Mouse (Mus musculus): ENCODE measurements around the gene Irgc1. TPM values are rescaled to one million over a fixed set of nuclear protein-coding genes. Genes with fewer than 3 reads are reported as not detected.
A peak's percentile ranks its signal among the peaks of the same experiment; 100 is the strongest.

The Irgc1 gene
- total and polyA plus RNA-seq, 2 experiments from 2014 or later, result not detected

GRCm38 (mm10) chr7:24391077-24391476 lies 61.0 kb downstream of the Irgc1 start:
- no peaks in the 10 kb centered on the region for H3K27me3 ChIP-seq (ENCODE audit: insufficient read depth, low read length)
- H3K9me3 ChIP-seq (ENCODE audit: low read length), result no peaks in the 10 kb centered on the region
- peak; percentile 74; the same call in 1 of the 2 replicates for ATAC-seq
- TF ChIP-seq CTCF (IDR thresholded peaks at IDR 0.05; ENCODE audit: low read depth), result no peak
- H3K27ac ChIP-seq, result peak overlapping the region; percentile 60; the same call in 1 of the 2 replicates
- peak overlapping the region; percentile 35 for H3K4me2 ChIP-seq (ENCODE audit: low read depth, low read length)
- no peaks in the 10 kb centered on the region for H3K4me1 ChIP-seq (ENCODE audit: insufficient read depth, low read length)
- H3K4me3 ChIP-seq (ENCODE audit: low read length), result no peak overlapping the region
- WGBS, result 27% methylated on average over 5 of the region's 5 CpGs
- peak; percentile 60 for DNase-seq (ENCODE audit: low spot score)
- no peaks in the 10 kb centered on the region for H3K36me3 ChIP-seq (ENCODE audit: insufficient read depth, low read length)
- H3K9ac ChIP-seq (replicated peaks; ENCODE audit: low read length), result no peak overlapping the region

- H3K27me3 ChIP-seq (ENCODE audit: insufficient read depth, low read length), result no peaks in the 10 kb centered on the region
- no peaks in the 10 kb centered on the region for H3K36me3 ChIP-seq (ENCODE audit: insufficient read depth, low read length)
- ATAC-seq (no peak), DNase-seq (ENCODE audit: low spot score) (no peak)
- H3K9me3 ChIP-seq (ENCODE audit: low read length), result no peaks in the 10 kb centered on the region
- no peak overlapping the region for H3K9ac ChIP-seq (replicated peaks; ENCODE audit: low read length)
- H3K4me1 ChIP-seq (ENCODE audit: insufficient read depth, low read length), result no peaks in the 10 kb centered on the region
- no peak for TF ChIP-seq CTCF (IDR thresholded peaks at IDR 0.05; ENCODE audit: low read depth)
- no peak overlapping the region for H3K4me2 ChIP-seq (ENCODE audit: low read depth, low read length)
- WGBS, result 54% methylated on average over 7 of the region's 7 CpGs
- no peak overlapping the region for H3K4me3 ChIP-seq (ENCODE audit: low read length)
- H3K27ac ChIP-seq, result peak overlapping the region; percentile 32; the same call in 1 of the 2 replicates
Measured at GRCm38 (mm10) chr7:24390512-24390911, 61.6 kb downstream of the Irgc1 start.

- no peak for TF ChIP-seq CTCF (IDR thresholded peaks at IDR 0.05; ENCODE audit: low read depth)
- Histone ChIP-seq H3K27ac (no peak overlapping the region), H3K9ac (replicated peaks; ENCODE audit: low read length) (no peak overlapping the region), H3K27me3 (ENCODE audit: insufficient read depth, low read length) (no peaks in the 10 kb centered on the region), H3K9me3 (ENCODE audit: low read length) (no peaks in the 10 kb centered on the region), H3K4me3 (ENCODE audit: low read length) (no peak overlapping the region), H3K36me3 (ENCODE audit: insufficient read depth, low read length) (no peaks in the 10 kb centered on the region), H3K4me2 (ENCODE audit: low read depth, low read length) (no peak overlapping the region), H3K4me1 (ENCODE audit: insufficient read depth, low read length) (no peaks in the 10 kb centered on the region)
- ATAC-seq (no peak), DNase-seq (ENCODE audit: low spot score) (no peak)
- WGBS, result 66% methylated on average over 13 of the region's 13 CpGs
Measured at GRCm38 (mm10) chr7:24389516-24390187, 62.4 kb downstream of the Irgc1 start.

GRCm38 (mm10) chr7:24387059-24387556 lies 65.0 kb downstream of the Irgc1 start:
- H3K36me3 ChIP-seq (ENCODE audit: insufficient read depth, low read length), result no peaks in the 10 kb centered on the region
- H3K4me1 ChIP-seq (ENCODE audit: insufficient read depth, low read length), result no peaks in the 10 kb centered on the region
- no peak for TF ChIP-seq CTCF (IDR thresholded peaks at IDR 0.05; ENCODE audit: low read depth)
- H3K9ac ChIP-seq (replicated peaks; ENCODE audit: low read length), result no peak overlapping the region
- H3K4me2 ChIP-seq (ENCODE audit: low read depth, low read length), result no peak overlapping the region
- no peak overlapping the region for H3K4me3 ChIP-seq (ENCODE audit: low read length)
- DNase-seq (ENCODE audit: low spot score), result no peak
- H3K27ac ChIP-seq, result no peak overlapping the region
- H3K9me3 ChIP-seq (ENCODE audit: low read length), result no peaks in the 10 kb centered on the region
- no peak for ATAC-seq
- WGBS, result 79% methylated on average over 10 of the region's 10 CpGs
- no peaks in the 10 kb centered on the region for H3K27me3 ChIP-seq (ENCODE audit: insufficient read depth, low read length)

- 8% methylated on average over 11 of the region's 11 CpGs for WGBS
- Histone ChIP-seq H3K27me3 (ENCODE audit: insufficient read depth, low read length) (no peaks in the 10 kb centered on the region), H3K27ac (no peak overlapping the region), H3K4me1 (ENCODE audit: insufficient read depth, low read length) (no peaks in the 10 kb centered on the region), H3K4me3 (ENCODE audit: low read length) (no peak overlapping the region), H3K9me3 (ENCODE audit: low read length) (no peaks in the 10 kb centered on the region), H3K4me2 (ENCODE audit: low read depth, low read length) (peak overlapping the region; percentile 35), H3K36me3 (ENCODE audit: insufficient read depth, low read length) (no peaks in the 10 kb centered on the region), H3K9ac (replicated peaks; ENCODE audit: low read length) (no peak overlapping the region)
- ATAC-seq (peak; percentile 63), DNase-seq (ENCODE audit: low spot score) (peak; percentile 76)
- TF ChIP-seq CTCF (IDR thresholded peaks at IDR 0.05; ENCODE audit: low read depth), result peak; percentile 94
Measured at GRCm38 (mm10) chr7:24384827-24385226, 67.3 kb downstream of the Irgc1 start.

- no peak for ATAC-seq
- TF ChIP-seq CTCF (IDR thresholded peaks at IDR 0.05; ENCODE audit: low read depth), result no peak
- no peaks in the 10 kb centered on the region for H3K4me1 ChIP-seq (ENCODE audit: insufficient read depth, low read length)
Measured at GRCm38 (mm10) chr7:24384070-24384469, 68.0 kb downstream of the Irgc1 start.

GRCm38 (mm10) chr7:24382730-24383372 lies 69.2 kb downstream of the Irgc1 start:
- Histone ChIP-seq H3K36me3 (ENCODE audit: insufficient read depth, low read length) (no peaks in the 10 kb centered on the region), H3K4me2 (ENCODE audit: low read depth, low read length) (no peak overlapping the region), H3K4me3 (ENCODE audit: low read length) (no peak overlapping the region), H3K4me1 (ENCODE audit: insufficient read depth, low read length) (no peaks in the 10 kb centered on the region), H3K9me3 (ENCODE audit: low read length) (no peaks in the 10 kb centered on the region), H3K9ac (replicated peaks; ENCODE audit: low read length) (no peak overlapping the region), H3K27ac (no peak overlapping the region), H3K27me3 (ENCODE audit: insufficient read depth, low read length) (no peaks in the 10 kb centered on the region)
- 88% methylated on average over 16 of the region's 16 CpGs for WGBS
- ATAC-seq (no peak), DNase-seq (ENCODE audit: low spot score) (no peak)
- no peak for TF ChIP-seq CTCF (IDR thresholded peaks at IDR 0.05; ENCODE audit: low read depth)

More at GRCm38 (mm10) chr7:24384070-24384469, 68.0 kb downstream of the Irgc1 start:
- Histone ChIP-seq H3K27me3 (ENCODE audit: insufficient read depth, low read length) (no peaks in the 10 kb centered on the region), H3K36me3 (ENCODE audit: insufficient read depth, low read length) (no peaks in the 10 kb centered on the region), H3K9ac (replicated peaks; ENCODE audit: low read length) (no peak overlapping the region), H3K4me3 (ENCODE audit: low read length) (no peak overlapping the region), H3K27ac (no peak overlapping the region), H3K9me3 (ENCODE audit: low read length) (no peaks in the 10 kb centered on the region), H3K4me2 (ENCODE audit: low read depth, low read length) (no peak overlapping the region)
- WGBS, result 61% methylated on average over 6 of the region's 6 CpGs
- DNase-seq (ENCODE audit: low spot score), result no peak

Other genes with a start within 250 kb of the Irgc1 start
- gene Zfp111, start 240.9 kb downstream of the Irgc1 start, total RNA-seq (2014; rRNA removed), result 3.7 and 5.9 TPM in 2 replicates
- 2.0 and 2.5 TPM in 2 replicates for gene Zfp111, start 240.9 kb downstream of the Irgc1 start, polyA plus RNA-seq (2015; fragmentation: Nextera tagmentation; extraction: Ambion mirVana)
- gene Zfp109, start 214.7 kb downstream of the Irgc1 start, total RNA-seq (2014; rRNA removed), result 4.4 and 8.5 TPM in 2 replicates
- gene Zfp109, start 214.7 kb downstream of the Irgc1 start, polyA plus RNA-seq (2015; fragmentation: Nextera tagmentation; extraction: Ambion mirVana), result 2.0 and 2.1 TPM in 2 replicates
- gene Zfp108, start 197.5 kb downstream of the Irgc1 start, total RNA-seq (2014; rRNA removed), result 7.5 and 9.1 TPM in 2 replicates
- gene Zfp108, start 197.5 kb downstream of the Irgc1 start, polyA plus RNA-seq (2015; fragmentation: Nextera tagmentation; extraction: Ambion mirVana), result 3.0 and 3.7 TPM in 2 replicates
- 5.4 and 6.9 TPM in 2 replicates for gene Zfp93, start 181.9 kb downstream of the Irgc1 start, total RNA-seq (2014; rRNA removed)
- gene Zfp93, start 181.9 kb downstream of the Irgc1 start, polyA plus RNA-seq (2015; fragmentation: Nextera tagmentation; extraction: Ambion mirVana), result 2.2 and 3.1 TPM in 2 replicates
- 20.1 and 23.5 TPM in 2 replicates for gene Zfp61, start 151.1 kb downstream of the Irgc1 start, total RNA-seq (2014; rRNA removed)
- 26.1 and 31.6 TPM in 2 replicates for gene Zfp61, start 151.1 kb downstream of the Irgc1 start, polyA plus RNA-seq (2015; fragmentation: Nextera tagmentation; extraction: Ambion mirVana)
- gene Zfp94, start 135.6 kb downstream of the Irgc1 start, total RNA-seq (2014; rRNA removed), result 9.6 and 12.0 TPM in 2 replicates
- 17.3 and 21.6 TPM in 2 replicates for gene Zfp94, start 135.6 kb downstream of the Irgc1 start, polyA plus RNA-seq (2015; fragmentation: Nextera tagmentation; extraction: Ambion mirVana)
- gene Tescl, start 118.4 kb downstream of the Irgc1 start, total RNA-seq (2014; rRNA removed), result not detected in 2 replicates
- 0.46 TPM in 1 of 2 replicates, not detected in the other for gene Tescl, start 118.4 kb downstream of the Irgc1 start, polyA plus RNA-seq (2015; fragmentation: Nextera tagmentation; extraction: Ambion mirVana)
- not detected in 2 replicates for gene Lypd5, start 103.1 kb downstream of the Irgc1 start, total RNA-seq (2014; rRNA removed)
- 0.13 TPM in 1 of 2 replicates, not detected in the other for gene Lypd5, start 103.1 kb downstream of the Irgc1 start, polyA plus RNA-seq (2015; fragmentation: Nextera tagmentation; extraction: Ambion mirVana)
- 1.1 and 3.9 TPM in 2 replicates for gene Kcnn4, start 82.0 kb downstream of the Irgc1 start, total RNA-seq (2014; rRNA removed)
- 1.2 and 1.9 TPM in 2 replicates for gene Kcnn4, start 82.0 kb downstream of the Irgc1 start, polyA plus RNA-seq (2015; fragmentation: Nextera tagmentation; extraction: Ambion mirVana)
- gene Smg9, start 52.7 kb downstream of the Irgc1 start, total RNA-seq (2014; rRNA removed), result 34.5 and 52.3 TPM in 2 replicates
- 27.4 and 29.7 TPM in 2 replicates for gene Smg9, start 52.7 kb downstream of the Irgc1 start, polyA plus RNA-seq (2015; fragmentation: Nextera tagmentation; extraction: Ambion mirVana)
- gene Plaur, start 10.2 kb upstream of the Irgc1 start, total RNA-seq (2014; rRNA removed), result 3.0 and 4.8 TPM in 2 replicates
- 1.3 and 1.4 TPM in 2 replicates for gene Plaur, start 10.2 kb upstream of the Irgc1 start, polyA plus RNA-seq (2015; fragmentation: Nextera tagmentation; extraction: Ambion mirVana)
- 423 and 447 TPM in 2 replicates for gene Cadm4, start 29.7 kb upstream of the Irgc1 start, total RNA-seq (2014; rRNA removed)
- 97.9 and 101 TPM in 2 replicates for gene Cadm4, start 29.7 kb upstream of the Irgc1 start, polyA plus RNA-seq (2015; fragmentation: Nextera tagmentation; extraction: Ambion mirVana)
- gene Zfp428, start 54.7 kb upstream of the Irgc1 start, total RNA-seq (2014; rRNA removed), result 138 and 152 TPM in 2 replicates
- 219 and 222 TPM in 2 replicates for gene Zfp428, start 54.7 kb upstream of the Irgc1 start, polyA plus RNA-seq (2015; fragmentation: Nextera tagmentation; extraction: Ambion mirVana)
- not detected in 2 replicates for gene AC161166.1, start 60.2 kb upstream of the Irgc1 start, total RNA-seq (2014; rRNA removed)
- gene AC161166.1, start 60.2 kb upstream of the Irgc1 start, polyA plus RNA-seq (2015; fragmentation: Nextera tagmentation; extraction: Ambion mirVana), result 0.19 and 0.55 TPM in 2 replicates
- 103 and 107 TPM in 2 replicates for gene Irgq, start 78.4 kb upstream of the Irgc1 start, total RNA-seq (2014; rRNA removed)
- 16.9 and 20.0 TPM in 2 replicates for gene Irgq, start 78.4 kb upstream of the Irgc1 start, polyA plus RNA-seq (2015; fragmentation: Nextera tagmentation; extraction: Ambion mirVana)
- gene Pinlyp, start 93.8 kb upstream of the Irgc1 start, total RNA-seq (2014; rRNA removed), result not detected in 2 replicates
- not detected in 2 replicates for gene Pinlyp, start 93.8 kb upstream of the Irgc1 start, polyA plus RNA-seq (2015; fragmentation: Nextera tagmentation; extraction: Ambion mirVana)
- 36.7 and 50.8 TPM in 2 replicates for gene Xrcc1, start 94.0 kb upstream of the Irgc1 start, total RNA-seq (2014; rRNA removed)
- 44.0 and 45.1 TPM in 2 replicates for gene Xrcc1, start 94.0 kb upstream of the Irgc1 start, polyA plus RNA-seq (2015; fragmentation: Nextera tagmentation; extraction: Ambion mirVana)
- gene Ethe1, start 135.2 kb upstream of the Irgc1 start, total RNA-seq (2014; rRNA removed), result 36.3 and 43.8 TPM in 2 replicates
- 24.4 and 25.3 TPM in 2 replicates for gene Ethe1, start 135.2 kb upstream of the Irgc1 start, polyA plus RNA-seq (2015; fragmentation: Nextera tagmentation; extraction: Ambion mirVana)
- 1.0 and 1.2 TPM in 2 replicates for gene Zfp575, start 135.3 kb upstream of the Irgc1 start, total RNA-seq (2014; rRNA removed)
- 20.3 and 21.0 TPM in 2 replicates for gene Zfp575, start 135.3 kb upstream of the Irgc1 start, polyA plus RNA-seq (2015; fragmentation: Nextera tagmentation; extraction: Ambion mirVana)
- 0.11 and 0.73 TPM in 2 replicates for gene Phldb3, start 158.5 kb upstream of the Irgc1 start, total RNA-seq (2014; rRNA removed)
- not detected in 2 replicates for gene Phldb3, start 158.5 kb upstream of the Irgc1 start, polyA plus RNA-seq (2015; fragmentation: Nextera tagmentation; extraction: Ambion mirVana)
- 1.3 and 1.4 TPM in 2 replicates for gene Lypd3, start 184.3 kb upstream of the Irgc1 start, total RNA-seq (2014; rRNA removed)
- 1.2 and 1.3 TPM in 2 replicates for gene Lypd3, start 184.3 kb upstream of the Irgc1 start, polyA plus RNA-seq (2015; fragmentation: Nextera tagmentation; extraction: Ambion mirVana)
- not detected in 2 replicates for gene Tex101, start 224.4 kb upstream of the Irgc1 start, total RNA-seq (2014; rRNA removed)
- not detected in 2 replicates for gene Tex101, start 224.4 kb upstream of the Irgc1 start, polyA plus RNA-seq (2015; fragmentation: Nextera tagmentation; extraction: Ambion mirVana)